Mouse (Mus musculus): ENCODE data around the gene Pou3f1.
A peak's percentile ranks its signal among the peaks of the same experiment; 100 is the strongest.

The Pou3f1 gene

GRCm38 (mm10) chr4:124656518-124656853 lies at the start of gene Pou3f1:
Gene Pou3f1 (plus strand): TSS chr4:124656807.
- no peak for DNase-seq (ENCODE audit: low spot score in 2 of 2)

GRCm38 (mm10) chr4:124607166-124607565 lies 49.4 kb upstream of the Pou3f1 start:
- no peak for DNase-seq (ENCODE audit: low spot score in 2 of 2)

DNA sequence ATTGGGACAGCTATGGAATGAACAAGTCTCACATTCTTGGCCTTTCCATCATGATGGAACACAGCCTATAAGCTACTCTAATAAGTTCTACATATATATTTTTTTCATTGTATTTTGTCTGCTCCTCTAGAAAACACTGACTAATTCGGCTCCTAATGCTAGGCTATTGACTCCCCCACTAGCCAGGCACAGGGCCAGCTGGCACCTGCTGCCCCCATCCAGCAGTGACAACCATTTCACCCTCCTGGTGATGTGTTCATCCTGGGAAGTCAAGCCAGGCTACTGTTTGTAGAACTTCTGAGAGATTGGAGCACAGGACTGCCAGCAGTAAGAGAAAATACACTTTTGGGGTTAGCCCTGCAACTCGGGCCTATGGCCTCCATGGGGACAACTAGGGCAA lies 46.5 kb upstream of the Pou3f1 start:
- no peak for DNase-seq (ENCODE audit: low spot score in 2 of 2)

DNA sequence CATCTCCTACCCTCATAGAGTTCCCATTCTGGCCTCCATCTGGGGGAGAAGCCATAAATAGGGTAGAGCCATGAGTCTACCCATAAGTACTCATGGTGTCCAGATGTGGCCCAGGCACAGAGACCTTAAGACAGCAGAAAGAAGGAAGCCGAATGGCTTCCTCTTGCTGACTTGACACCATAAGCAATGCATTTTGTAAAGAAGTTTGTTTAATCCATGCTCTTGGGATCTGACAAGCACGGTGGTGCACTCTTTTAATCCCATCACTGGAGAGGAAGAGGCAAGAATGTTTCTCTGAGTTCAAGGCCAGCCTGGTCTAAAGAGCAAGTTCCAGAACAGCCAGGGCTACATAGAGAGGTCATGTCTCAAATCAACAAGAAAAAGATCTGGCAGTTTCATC lies 45.9 kb upstream of the Pou3f1 start, which contains the start of gene 3100002H09Rik:
TSS of gene 3100002H09Rik (minus strand) at position 101 of the 400 bp plus-strand sequence.
- DNase-seq (ENCODE audit: low spot score in 2 of 2), result no peak

DNA sequence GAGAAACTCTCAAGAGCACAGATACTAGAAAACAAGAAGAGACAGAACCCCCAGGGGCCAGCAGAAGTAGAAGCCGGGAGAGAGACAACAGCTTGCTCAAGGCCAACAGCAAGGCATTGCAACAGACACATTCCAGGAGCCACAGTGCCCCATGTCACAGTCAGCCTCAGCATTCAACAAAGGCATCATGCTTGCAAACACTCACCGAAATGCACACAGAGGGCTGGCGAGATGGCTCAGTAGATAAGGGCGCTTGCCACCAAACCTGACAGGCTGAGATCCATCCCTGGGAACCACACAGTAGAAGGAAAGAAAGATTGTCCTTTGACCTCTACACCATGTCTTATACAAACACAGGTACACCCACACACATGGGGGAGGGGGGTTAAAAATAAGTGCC lies 44.8 kb upstream of the Pou3f1 start:
- DNase-seq (ENCODE audit: low spot score in 2 of 2), result no peak

- no peak for DNase-seq (ENCODE audit: low spot score in 2 of 2)
These were observed 42.4 kb upstream of the Pou3f1 start for GRCm38 (mm10) chr4:124614189-124614588.

GRCm38 (mm10) chr4:124615406-124615960 lies 41.1 kb upstream of the Pou3f1 start:
- DNase-seq (ENCODE audit: low spot score in 2 of 2), result no peak

- DNase-seq (ENCODE audit: low spot score in 2 of 2), result no peak
These were observed 40.6 kb upstream of the Pou3f1 start for GRCm38 (mm10) chr4:124615986-124616385.

DNA sequence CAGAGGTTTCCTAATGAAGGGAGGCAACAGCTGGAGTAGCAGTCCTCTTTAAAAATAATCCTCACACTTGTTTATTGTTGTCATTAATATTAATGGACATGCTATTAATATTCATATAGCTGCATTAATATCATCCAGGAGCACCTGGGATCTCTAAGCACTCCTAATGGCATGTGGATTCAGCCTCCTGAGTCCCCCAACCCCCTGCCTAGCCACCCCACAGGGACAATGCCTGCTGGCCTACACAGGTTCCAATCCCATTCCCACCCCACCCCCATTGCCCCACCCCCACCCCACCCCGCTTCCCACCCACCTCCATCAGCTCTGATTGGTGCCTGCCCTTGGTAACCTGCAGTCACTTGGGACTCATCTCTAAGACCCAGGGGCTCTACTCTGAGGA lies 40.0 kb upstream of the Pou3f1 start:
- no peak for DNase-seq (ENCODE audit: low spot score in 2 of 2)

GRCm38 (mm10) chr4:124618599-124618998 lies 38.0 kb upstream of the Pou3f1 start:
- DNase-seq (ENCODE audit: low spot score in 2 of 2), result no peak

DNA sequence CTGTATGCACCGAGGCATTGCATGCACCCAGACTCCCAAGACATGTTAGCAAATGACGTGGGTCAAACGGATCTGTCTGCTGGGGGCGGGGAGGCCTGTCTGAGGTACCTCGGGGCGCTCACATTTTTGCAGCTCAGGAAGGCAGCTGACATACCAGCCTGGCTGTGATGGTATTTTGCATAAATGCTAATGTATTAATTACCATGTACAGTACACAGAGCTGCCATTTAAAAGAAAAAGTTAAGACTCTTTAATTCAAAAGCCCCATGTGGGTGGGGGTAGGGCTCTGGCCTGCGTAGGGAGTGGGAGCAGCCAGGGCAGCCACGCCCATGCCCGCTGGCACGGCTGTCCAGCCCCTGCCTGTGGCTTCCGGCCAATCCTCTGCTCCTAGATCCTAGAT lies 35.2 kb upstream of the Pou3f1 start:
- no peak for DNase-seq (ENCODE audit: low spot score in 2 of 2)

DNA sequence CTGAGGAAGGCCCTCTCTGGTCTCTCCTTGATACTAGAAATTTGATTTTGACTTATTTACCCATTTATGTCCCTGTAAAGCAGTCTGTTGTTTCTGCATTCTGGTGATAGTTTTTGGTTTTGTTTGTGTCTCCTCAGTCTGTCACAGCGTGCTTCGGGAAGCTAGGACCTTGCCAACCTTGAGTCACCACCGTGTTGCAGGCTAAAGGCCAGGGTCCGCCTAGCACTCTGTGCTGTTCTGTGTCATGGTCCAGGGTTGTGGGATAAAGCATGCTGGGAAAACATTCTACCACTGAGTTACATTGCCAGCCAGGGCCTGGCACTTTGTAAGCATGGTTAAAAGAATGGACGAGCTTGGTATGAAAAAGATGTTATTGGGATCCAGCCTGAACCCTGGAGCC lies 34.0 kb upstream of the Pou3f1 start:
- no peak for DNase-seq (ENCODE audit: low spot score in 2 of 2)

DNA sequence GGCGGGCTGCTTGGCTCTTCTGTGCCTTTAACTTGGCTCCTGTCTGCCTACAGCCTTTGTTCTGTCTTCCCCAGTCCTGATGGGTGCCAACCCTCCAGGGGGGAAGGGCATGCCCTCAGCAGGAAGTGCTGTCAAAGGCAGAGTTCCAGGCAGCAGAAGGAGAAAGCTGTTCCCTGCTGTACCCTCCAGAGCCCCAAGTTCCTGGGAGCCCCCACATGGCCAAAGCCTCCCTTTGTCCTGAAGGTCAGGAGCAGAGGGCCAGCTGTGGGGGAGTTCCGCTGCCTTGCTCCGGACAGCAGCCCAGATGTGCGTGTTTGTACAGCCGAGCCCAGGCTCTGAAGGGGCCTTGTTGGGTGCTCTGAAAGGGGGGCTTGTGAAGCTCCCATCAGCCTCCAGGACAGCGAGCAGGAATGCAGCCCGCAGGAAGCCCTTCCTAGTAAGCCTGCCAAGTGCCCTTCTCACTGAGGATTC lies 32.5 kb upstream of the Pou3f1 start:
- DNase-seq (ENCODE audit: low spot score in 2 of 2), result no peak

DNA sequence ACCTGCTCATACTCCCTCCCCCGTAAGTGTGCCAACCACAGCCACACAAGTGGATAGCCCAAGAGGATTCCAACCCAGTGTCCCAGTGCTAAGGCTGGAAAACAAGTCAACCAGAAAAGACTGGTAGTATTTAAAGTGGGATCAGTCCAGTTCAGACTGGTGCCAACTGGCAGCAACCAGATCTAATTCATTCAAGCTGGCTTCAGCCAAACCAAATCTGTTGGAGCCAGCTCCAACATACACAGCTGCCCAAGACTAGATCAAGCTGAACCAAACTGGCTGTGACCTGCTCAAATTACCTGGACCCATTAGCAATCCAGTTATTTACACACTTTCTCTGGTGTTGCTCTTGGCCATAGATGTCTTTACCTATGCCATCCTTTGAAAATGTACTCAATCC lies 29.8 kb upstream of the Pou3f1 start:
- no peak for DNase-seq (ENCODE audit: low spot score in 2 of 2)

GRCm38 (mm10) chr4:124631456-124631855 lies 25.2 kb upstream of the Pou3f1 start:
- no peak for DNase-seq (ENCODE audit: low spot score in 2 of 2)

GRCm38 (mm10) chr4:124632856-124633255 lies 23.8 kb upstream of the Pou3f1 start:
- no peak for DNase-seq (ENCODE audit: low spot score in 2 of 2)

GRCm38 (mm10) chr4:124633281-124633680 lies 23.3 kb upstream of the Pou3f1 start:
- DNase-seq (ENCODE audit: low spot score in 2 of 2), result no peak

- no peak for DNase-seq (ENCODE audit: low spot score in 2 of 2)
These were observed 16.9 kb upstream of the Pou3f1 start for GRCm38 (mm10) chr4:124639715-124640114.

- DNase-seq (ENCODE audit: low spot score in 2 of 2), result no peak
These were observed 12.7 kb upstream of the Pou3f1 start for GRCm38 (mm10) chr4:124643859-124644258.

DNA sequence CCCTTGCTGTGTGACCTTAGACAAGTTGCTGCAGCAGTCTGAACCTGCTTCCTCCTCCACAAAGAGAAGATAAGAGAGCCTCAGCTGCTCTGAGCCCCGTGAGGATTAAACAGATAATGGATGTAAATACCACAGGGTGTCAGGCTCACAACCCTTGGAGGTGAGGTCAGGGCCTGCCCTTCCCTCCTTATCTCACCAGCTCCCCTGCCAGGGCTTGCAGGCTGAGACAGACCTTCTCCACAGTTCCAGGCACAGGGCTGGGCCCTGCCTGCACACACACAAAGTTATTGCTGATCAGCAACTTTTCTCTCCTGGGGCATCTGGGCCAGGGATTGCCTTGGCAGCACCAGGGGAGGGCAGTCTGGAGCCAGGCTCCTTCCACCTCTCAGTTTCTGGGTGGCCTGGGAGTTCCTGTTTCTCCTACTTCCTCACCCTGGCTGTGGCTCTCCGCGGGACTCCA lies 11.6 kb upstream of the Pou3f1 start:
- no peak for DNase-seq (ENCODE audit: low spot score in 2 of 2)

- DNase-seq (ENCODE audit: low spot score in 2 of 2), result peak; percentile 30 to 61
These were observed 10.0 kb upstream of the Pou3f1 start for GRCm38 (mm10) chr4:124646591-124646990.

DNA sequence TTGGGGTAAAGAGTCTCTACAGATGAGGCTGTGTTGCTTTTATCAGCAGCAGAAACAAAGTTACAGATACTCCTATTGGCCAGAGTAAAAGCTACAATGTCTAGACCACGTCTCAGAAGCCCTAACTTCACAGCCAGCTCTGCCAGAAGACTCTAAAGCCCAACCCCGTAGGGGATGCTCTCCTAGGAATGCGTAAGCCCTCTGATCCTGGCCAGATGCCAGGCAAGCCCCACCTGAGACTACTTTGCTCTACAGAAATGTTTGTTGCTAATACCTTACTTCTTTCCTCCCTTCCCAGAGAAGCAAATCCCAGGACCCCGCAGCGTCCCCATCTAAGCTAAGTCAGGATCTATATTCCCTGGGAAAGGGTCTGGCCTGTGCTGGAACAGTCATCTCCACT lies 8.7 kb upstream of the Pou3f1 start:
- no peak for DNase-seq (ENCODE audit: low spot score in 2 of 2)

GRCm38 (mm10) chr4:124652886-124653285 lies 3.7 kb upstream of the Pou3f1 start:
- no peak for DNase-seq (ENCODE audit: low spot score in 2 of 2)

Data from heart, adult 9 months (tissue).